Mouse (Mus musculus) layer of hippocampus, adult 11-12 months (tissue): Measurements from ENCODE around the gene Tuba3a.

Source experiments
- DNase-seq: peaks from one replicate; pipeline ENCODE4 v3.0.0; 2022; ENCODE audit warnings: low spot score

Gene Tuba3a

DNA sequence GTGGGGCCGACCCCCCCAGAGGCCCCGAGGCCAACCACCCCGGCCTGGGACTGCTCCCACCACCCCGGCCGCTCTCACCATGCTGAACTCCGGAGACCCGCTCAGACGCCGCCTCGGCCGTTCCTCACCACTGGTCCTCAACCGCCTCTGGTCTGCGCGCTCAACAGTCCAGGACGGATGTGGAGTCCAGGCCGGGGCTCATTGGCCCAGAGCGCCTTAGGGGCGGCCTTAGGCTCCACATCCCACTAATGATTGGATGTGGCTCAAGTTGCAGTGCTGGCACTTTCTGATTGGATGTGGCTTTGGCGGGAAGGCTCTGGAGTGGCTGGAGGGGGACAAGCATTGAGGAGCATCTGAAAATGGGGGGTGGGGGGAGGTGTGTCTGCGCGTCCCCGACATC lies at the start of gene Tuba3a:
TSS of gene Tuba3a (minus strand) at position 153 of the 400 bp plus-strand sequence.
- no peak for DNase-seq

DNA sequence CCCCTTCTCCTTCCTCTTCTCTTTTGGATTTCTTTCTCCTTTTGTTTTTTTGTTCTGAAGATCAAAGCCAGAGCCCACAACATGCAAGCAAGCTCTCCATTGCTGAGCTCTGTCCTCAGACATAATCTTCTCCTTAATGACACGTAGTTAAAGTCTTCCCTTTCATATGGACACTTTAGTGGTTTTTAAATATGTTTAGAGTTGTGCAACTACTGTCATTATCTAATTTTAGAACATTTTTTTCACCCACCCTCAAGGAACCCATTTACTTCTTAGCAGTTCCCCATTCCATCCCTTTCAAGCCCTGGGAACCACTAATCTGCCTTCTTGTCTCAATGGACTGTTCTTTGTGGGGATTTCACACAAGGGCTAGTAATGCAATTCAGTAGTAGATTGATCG lies 48.5 kb upstream of the Tuba3a start:
- no peak for DNase-seq

DNA sequence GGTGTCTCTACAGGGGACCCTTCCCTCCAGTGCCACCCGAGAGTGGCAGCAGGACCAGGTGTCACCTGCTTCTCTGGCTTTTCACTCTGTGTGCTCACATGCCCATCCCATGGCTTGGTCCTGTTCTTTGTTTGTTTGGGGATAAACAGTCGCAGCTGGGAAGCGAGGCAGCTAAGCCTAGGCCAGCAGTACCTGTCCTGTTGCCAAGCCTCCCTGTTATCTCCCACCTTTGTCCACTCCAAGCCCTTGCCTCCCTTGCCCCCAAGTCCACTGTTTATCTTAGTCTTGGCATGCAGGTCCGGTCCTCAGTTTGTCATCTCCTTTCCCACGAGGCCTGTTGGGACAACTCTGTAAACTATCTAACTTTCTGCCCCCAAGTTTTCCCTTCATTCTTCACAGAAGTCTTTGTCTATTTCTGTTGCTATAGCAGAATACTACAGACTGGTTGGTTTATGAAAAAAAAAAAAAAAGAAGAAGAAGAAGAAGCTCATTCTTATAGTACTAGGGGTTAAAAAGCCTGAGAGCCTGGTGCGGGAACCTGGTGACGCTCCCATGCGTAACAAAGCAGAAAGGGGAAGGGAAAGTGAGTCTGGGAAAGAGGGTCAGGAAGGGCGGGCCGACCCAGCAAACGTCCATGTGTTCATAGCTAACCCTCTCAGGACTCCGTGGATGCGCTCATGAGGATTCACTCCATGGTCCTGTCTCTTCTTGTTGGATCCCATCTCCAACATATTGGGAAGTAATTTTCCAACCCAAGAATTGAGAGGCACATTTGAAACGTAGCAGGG lies 47.5 kb upstream of the Tuba3a start:
- DNase-seq = no peak

DNA sequence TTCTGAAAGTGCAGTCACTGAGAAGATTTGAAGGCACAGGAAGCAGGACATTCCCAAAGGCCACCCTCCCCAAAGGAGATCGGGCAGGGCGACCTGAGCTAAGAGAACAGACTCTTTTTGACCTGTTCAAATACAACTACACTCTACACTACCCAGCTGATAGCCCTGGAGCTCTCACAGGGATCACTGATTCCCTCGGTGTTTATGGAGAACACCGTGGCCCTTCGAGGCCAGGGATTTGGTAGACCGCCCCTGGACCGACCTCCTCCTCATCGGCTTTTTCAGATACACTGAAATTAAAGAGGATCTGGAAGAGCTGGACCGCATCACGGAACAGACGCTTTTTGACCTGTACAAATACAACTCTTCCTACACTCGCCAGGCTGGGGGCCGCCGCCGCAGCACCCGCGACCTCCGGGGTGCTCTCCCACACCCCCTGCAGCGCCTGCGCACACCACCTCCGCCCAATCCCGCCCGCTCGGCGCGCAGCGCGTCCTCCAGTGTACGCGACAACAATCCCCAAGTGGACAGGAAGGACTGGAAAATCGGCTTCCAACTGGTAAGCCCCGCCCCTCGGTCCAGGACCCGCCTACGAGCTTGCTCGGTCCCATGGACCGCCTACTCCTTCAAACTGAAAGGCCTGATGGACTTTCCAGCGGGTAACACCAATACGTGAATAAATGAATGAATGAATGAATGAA lies 44.9 kb upstream of the Tuba3a start:
- peak; percentile 66 for DNase-seq

DNA sequence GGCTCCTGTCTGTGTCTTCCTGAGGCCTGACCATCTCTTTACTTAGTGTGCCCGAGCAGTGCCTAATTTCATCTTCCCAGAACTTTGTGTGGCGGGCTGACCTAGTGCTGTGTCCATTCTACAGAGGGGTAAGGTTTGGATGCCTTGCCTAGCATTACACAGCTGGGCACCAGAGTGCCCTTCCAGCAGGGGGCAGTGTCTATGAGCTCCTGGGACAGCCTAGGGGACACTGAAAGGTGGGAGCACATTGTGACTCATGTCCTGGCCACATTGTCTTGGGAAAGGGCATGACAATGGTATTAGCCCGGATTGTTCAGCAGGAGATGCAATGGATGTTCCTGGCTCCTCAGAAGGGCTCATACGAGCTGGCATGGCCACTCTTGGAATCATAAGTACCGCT lies 42.4 kb upstream of the Tuba3a start:
- no peak for DNase-seq

DNA sequence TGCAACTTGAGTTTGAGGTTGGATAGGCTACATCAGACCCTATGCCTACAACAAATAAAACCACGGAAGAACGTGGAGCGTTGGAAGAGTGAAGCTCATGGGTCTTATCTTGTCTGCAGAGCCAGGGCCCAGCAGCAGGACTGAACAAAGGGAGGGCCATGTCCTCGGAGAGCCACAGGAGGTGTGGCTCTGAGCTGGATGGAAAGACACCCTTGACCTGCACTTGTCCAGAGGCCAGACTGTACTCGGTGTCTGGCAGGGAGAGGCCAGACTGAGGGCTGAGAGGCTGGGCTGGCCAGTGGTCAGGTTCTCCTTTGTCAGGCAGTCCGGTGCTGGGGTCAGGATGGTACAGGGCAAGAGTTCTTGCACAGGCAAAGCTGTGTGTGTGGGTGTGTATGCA lies 39.5 kb upstream of the Tuba3a start:
- no peak for DNase-seq

DNA sequence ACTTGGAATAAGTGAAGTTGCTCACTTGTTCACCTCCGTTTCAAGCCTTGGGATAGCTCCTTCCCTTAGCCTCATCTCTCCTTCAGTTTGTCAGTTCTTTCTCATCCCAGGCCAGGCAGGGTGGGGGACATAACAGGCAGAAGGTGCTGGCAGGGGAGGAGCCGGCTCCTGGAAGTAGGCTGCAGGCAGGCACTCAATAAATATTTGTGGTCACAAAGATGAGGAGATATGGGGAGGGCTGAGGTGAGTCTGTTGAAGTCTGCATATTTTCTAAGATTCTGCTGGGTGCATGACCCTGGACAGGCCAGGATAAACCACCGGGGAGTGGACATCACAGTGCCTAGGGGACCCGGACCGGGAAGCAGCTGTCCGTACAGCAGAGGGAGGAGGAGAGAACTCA lies 37.7 kb upstream of the Tuba3a start:
- no peak for DNase-seq

DNA sequence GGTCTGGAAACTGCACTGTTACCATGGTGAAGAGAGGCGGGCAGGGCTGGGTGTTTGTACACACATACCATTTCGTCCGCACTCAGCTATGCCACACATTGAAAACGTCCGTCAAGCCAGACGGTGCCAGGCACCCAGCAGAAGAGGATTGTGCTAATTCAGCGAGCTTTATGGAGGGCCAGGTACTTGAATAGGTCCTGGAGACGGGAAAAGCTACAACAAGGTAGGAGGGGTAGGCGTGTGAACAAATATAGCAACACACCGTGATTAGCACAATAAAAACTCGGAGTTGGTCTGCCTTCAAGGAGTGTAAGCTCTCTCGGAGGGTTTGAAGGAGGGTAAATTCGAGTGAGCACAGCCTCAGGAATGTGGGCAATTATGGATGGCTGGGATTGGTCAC lies 37.0 kb upstream of the Tuba3a start:
- DNase-seq = no peak

DNA sequence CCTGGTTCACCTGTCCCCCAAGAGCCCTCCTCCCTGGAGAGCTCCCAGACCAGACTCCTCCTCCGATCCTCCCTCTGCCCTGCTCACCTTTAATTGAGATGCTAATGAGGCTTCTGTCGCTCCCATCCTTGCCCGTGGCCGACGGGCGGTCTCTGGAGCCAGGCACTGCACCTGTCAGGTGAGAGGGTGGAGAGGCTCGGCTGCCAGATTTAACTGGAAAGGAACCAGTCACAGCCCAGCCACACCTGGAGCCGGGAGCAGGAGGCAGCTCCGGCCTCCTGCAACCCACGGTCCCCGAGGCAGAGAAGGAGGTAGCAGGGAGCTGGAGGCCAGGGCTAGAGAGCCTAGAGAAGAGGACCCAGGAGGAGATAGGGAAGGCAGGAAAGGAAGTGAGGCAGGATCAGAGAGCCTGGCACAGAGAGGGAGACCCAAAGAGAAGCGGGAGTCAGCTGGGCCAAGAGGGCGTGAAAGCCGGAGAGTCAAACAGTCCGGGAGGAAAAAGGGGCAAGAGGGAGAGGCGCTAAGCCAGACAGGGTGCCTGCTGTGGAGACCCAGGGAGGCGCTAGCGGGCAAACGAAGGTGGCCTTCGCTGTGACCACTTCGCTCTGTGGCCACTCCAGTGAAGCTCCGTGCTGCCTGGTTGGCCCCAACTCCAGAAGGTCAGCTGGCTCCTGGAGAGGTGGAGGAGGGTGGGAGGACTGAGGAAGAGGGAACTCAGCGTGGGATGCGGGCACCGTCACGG lies 35.4 kb upstream of the Tuba3a start:
- no peak for DNase-seq

DNA sequence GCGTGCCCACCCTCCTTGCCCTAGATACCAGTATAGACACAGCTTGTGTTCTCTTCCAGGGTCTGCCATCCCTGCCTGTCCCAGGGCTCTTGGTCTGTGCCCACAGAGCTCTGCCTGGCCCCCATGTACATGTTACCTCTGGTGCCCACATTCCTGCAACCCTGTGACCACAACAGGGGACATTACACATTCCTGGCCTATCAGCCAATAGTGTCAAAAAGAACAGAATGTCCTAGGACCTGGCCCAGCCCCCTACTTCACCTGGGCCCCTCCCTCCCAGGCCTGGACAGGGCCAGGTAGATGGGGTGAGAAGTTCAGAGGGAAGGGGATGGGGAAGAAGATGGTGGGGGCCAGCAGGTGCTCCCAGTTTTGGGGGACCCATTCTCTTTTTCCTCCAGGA lies 34.5 kb upstream of the Tuba3a start, which contains the start of gene Scnn1a:
TSS of gene Scnn1a (plus strand) at position 337 of the 400 bp plus-strand sequence.
- DNase-seq = no peak

DNA sequence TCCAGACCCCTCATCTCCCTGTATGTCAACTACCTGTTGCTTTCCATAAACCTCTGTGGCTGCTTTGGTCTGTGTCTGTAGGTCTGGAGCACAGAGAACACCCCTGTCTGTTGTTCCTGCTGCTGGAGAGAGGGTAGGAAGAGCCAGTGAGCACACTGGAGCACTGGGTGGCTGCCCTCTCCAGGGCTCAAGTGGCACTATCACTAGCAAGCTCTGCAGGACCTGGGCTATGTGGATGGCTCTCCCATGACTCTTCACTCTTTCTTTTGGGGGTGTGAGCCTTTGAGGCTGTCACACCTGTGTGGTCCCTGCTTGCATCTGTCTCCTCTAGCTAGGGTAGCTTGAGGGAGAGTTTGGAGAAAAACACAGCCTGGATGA lies 34.1 kb upstream of the Tuba3a start:
- DNase-seq = no peak

DNA sequence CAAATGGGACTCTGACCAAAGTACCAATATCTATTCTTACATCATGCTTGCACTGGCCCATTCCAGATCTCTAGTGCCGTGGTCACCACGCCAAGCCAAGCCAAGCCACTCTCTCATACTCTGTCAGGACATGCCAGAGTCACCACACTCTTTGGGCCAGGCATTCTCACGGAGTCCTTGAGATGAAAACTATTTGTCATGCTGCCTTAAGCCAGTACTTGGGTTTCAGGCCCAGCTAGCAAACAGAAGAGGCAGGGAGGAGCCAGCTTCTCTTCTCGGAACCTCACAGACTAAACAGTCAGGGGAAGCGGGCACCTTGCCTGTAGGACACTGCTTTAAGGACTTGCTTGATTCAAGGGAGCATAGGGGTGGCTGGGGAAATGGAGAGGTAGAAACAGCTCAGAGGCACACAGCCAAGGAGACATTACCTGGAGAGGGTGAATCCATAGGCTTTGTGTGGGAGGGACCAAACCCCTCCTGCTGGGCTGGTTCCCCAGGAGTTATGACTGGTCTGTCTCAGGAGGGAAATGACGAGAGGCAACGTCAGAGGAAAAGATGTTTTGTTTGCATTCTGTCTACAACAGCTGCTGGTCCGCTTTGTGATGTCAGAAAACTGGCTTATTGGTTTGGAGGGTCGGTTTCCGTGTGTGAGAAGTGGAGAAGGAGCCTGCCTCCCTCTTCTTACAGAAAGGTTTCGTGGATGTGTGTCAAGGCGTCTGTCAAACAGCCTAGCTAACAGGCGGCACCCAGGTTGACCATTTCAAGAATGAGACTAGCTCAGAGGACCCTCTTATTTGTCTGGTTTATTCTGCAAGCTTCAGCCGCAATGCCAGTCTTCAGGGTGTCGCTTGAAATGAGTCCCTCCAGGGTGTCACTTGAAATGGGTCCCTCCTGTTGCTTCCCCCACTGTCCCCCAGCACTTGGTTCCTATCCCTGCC lies 33.4 kb upstream of the Tuba3a start:
- DNase-seq = no peak

DNA sequence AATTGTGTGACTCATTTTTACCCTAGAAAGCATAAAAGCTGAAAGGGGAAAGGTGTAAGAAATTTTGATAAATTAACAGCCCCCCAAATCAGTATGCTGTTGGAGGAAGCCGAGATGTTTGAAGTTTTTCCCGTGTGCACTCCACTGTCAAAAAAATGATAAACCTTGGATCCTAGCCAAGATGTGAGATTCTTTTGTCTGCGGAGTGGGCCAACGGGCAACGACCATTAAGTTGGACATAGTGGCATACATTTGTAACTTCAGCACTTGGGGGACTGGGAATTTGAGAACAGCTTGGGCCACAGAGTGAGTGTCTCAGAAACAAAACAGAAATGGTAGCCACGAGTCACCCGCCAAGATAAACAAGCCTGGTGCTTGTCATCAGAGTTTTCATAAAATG lies 31.2 kb upstream of the Tuba3a start:
- no peak for DNase-seq

DNA sequence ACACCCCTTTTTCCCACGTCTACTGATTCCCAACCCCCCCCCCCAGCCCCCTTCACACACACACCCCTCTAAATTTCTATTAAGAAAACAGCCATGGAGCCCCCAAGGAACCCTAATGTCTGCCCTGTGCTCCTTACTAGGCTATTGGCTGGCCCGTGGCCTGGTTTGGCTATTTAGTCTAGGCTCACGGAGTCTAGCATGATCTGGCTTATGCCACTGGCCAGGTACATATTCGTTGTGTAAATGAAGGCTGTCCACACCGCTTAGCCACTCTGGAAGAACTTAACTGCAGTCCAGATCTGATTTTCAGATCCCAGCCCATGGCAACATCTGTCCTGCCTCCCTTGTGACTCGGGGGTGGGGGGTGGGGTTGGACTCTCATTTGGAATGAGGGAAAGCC lies 28.9 kb upstream of the Tuba3a start:
- DNase-seq = no peak

DNA sequence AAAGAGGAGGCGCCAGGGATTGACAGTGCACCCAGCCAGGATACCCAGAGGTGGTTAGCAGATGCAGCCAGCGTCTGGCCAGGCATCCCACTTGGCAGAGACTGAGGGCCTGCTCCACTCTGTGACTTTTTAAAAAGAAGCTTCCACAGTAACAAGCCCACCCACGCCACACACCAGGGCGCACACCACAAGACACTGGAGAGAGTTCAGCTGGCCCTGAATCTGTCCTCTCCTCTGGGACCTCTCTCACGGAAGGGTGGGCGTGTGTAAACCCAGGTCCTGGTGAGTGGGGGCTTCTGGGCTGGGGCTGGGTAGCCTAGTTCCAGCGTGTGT lies 28.4 kb upstream of the Tuba3a start:
- DNase-seq = no peak

DNA sequence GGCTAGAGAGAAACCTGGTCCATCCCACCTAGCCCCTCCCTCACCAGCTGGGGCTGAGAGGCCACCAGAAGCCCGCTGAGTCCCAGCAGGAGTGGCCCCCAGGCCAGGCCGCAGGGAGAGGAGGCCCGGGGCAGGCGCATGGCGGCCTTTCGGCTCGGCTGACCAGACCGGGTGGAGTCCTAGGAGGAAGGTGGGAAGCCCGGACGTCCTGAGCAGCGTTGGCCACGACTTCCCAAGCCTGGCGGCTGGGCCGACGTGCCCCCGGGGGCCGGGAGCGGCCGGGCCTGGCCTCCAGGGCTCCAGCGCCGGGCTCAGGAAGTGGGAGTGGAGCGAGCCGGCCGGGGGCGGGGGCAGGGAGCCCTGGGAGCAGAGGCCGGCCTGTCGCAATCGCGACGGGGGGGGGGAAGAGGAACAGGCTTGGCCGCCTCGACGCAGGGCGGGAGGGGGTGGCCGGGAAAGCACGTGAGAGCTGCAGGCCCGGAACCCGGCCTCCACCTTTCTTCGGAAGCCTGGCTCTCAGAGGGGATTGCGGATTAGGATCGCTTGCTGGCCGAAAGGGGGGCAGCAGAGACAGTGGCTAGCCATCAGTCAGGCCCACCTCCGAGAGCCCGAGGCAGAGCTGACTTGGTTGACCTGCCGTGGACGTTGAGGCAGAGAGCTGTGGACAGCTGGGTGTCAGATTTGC lies 27.8 kb upstream of the Tuba3a start, which contains the start of gene Ltbr:
TSS of gene Ltbr (minus strand) at position 340 of the 685 bp plus-strand sequence.
- DNase-seq = peak; percentile 60

DNA sequence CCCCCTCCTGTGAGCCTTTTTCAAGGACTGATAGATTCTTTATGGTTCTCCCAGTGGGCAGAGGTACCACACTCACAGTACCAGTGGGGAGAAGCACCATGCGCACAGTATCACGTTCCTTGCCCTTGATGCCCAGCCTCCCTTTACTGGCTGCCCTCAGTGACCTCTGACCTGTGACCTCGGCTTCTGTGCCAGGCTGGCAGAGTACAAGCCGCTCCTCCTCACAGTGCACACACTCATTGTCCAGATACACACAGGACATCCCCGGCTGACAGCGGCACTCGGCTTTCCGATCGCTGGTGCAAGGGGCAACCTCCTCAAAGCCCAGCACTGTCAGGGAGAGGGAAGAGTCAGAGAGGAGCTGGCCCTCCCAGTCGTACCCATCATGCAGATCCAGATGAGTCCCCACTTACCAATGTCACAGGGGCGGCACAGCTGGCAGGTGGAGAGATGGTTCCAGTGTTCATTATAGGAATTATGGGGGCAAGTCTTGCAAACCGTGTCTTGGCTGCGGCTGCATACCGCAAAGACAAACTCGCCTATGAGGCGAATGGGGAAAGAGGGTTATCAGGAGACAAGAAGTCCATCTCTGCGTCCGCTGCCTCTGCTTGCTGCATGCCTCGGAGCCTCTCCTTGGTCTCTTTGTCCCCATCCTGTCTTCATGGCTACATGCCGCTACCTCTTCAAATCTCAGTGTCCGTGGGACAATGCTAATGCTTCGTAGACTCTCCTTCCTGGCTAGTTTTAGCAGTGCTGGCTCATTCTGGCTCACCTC lies 26.9 kb upstream of the Tuba3a start:
- DNase-seq = no peak

DNA sequence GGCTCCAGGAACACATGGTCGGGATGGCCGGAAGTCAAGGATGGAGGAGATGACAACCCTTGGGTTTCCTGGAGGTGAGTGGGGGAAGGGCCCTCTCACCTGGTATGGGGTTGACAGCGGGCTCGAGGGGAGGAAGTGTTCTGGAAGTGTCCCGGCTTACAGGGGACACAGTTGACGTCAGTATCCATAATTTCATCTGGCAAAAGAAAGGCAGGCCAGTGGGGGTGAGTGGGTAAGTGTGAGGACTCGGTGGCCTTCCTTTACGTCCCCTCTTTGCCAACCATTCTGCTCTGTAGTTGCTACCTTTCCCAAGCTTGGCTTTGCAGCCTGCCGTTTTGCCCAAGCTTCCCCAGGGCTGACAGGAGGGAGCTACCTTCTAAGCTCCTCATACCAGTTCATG lies 26.3 kb upstream of the Tuba3a start:
- DNase-seq = no peak

DNA sequence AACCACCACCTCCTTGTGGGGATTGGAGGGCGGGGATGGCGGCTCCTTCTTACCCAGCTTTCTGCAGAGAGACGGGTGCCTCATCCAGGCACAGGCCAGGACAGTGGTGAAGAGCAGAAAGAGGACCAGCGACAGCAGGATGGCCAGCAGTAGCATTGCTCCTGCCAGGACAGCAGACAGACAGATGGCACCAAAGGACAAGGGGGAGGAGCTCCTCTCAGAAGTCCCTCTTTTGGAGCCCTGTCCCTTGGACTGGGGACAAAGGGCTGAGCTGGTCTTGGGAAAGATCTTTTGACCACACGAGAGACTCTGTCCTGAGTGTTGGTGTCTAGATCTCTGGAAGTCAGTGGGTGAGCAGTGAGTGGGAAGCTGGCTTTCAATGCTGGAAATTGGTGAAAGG lies 23.6 kb upstream of the Tuba3a start:
- no peak for DNase-seq

DNA sequence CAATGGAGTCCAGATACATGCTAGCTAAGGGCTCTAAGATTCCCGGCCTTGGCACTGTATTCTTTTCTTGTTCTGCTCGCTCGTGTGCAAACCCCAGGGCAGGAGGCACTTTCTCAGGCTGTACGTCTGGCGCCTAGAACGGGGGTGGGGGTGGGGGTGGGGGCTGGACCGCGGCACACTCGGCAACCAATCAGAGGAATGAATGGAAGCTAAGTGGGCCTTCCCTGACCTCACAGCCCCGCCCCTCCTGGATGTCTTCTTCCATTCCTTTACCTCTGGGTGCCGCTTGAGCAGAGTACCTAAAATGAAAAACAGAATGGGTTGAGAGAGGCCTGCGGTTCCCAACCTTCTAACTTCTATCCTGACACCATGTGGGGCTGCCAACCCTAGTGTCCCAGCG lies 23.1 kb upstream of the Tuba3a start:
- no peak for DNase-seq

DNA sequence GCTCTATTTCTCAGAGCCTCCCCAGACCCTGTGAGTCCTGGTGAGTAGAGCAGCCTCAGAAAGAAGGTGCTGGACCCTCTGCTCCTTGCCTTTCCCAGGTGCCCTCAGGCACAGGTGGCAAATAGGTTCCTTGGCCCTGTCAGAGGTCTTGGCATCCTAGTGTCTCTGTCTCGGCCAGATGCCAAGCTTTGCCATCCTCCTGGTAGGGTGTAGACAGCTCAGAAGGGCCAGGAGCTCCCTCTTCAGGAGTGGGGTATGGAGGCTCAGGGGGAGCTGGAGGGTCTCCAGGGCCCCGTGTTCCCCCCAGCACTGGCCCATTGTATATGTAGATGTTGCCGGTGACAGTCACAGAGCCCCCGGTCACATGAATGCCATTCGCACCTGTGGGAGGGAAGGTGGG lies 21.2 kb upstream of the Tuba3a start:
- DNase-seq = no peak
